Mouse (Mus musculus): ENCODE measurements around the gene Atp13a2. TPM values are rescaled to one million over a fixed set of nuclear protein-coding genes. Genes with fewer than 3 reads are reported as not detected.

Atp13a2 gene
- total and polyA plus RNA-seq, 3 experiments = 29.0 to 65.4 TPM; not detected in 1

GRCm38 (mm10) chr4:140962950-140963349 is 23.7 kb upstream of the Atp13a2 start:
- 0 out of 2 replicates have a peak overlapping the region, but pooled peaks have one; percentile 31 for H3K27ac ChIP-seq (ENCODE audit: control insufficient read depth, low read depth, low read length)
- H3K36me3 ChIP-seq (ENCODE audit: control insufficient read depth in 1 of 2, insufficient read depth in 2 of 2, low read length in 2 of 2) = peaks cover 0 to 17% of the 10 kb centered on the region in 2 experiments; a peak in 2 of 4 replicates
- DNase-seq (ENCODE audit: low read depth, low spot score) = peak; percentile 68
- peaks cover 7 to 24% of the 10 kb centered on the region in 2 experiments for H3K4me1 ChIP-seq (ENCODE audit: control insufficient read depth in 1 of 2, insufficient read depth in 2 of 2, low read length in 2 of 2)
- peak overlapping the region in 1 of 2 experiments; percentile 5; a peak in 1 of 4 replicates for H3K4me3 ChIP-seq (ENCODE audit: control insufficient read depth in 1 of 2, insufficient read depth in 1 of 2, low read depth in 2 of 2, low read length in 2 of 2)
- peaks cover 19% of the 10 kb centered on the region for H3K79me2 ChIP-seq (ENCODE audit: control insufficient read depth, insufficient read depth, low read length, poor library complexity)
- no peaks in the 10 kb centered on the region for H3K9me3 ChIP-seq (replicated peaks; ENCODE audit: insufficient read depth, low read length)
- TF ChIP-seq CTCF (IDR thresholded peaks at IDR 0.05 in 2 of 3, conservative IDR thresholded peaks at IDR 0.05 in 1 of 3; ENCODE audit: control insufficient read depth in 1 of 3, insufficient read depth in 1 of 3, low read depth in 2 of 3, low read length in 3 of 3, poor library complexity in 1 of 3, severe bottlenecking in 1 of 3) = no peak
- TF ChIP-seq ETS1 (IDR thresholded peaks at IDR 0.05; ENCODE audit: low read depth, low read length) = no peak
- no peak for TF ChIP-seq TCF12 (IDR thresholded peaks at IDR 0.05; ENCODE audit: low read depth, low read length)
- no peak for TF ChIP-seq MYB (IDR thresholded peaks at IDR 0.05; ENCODE audit: low read depth, low read length)
- TF ChIP-seq TBP (IDR thresholded peaks at IDR 0.05; ENCODE audit: low read depth, low read length) = no peak
- TF ChIP-seq RCOR1 (IDR thresholded peaks at IDR 0.05; ENCODE audit: low read depth, low read length) = no peak
- TF ChIP-seq USF1 (IDR thresholded peaks at IDR 0.05; ENCODE audit: low read depth, low read length) = no peak
- TF ChIP-seq UBTF (IDR thresholded peaks at IDR 0.05; ENCODE audit: borderline replicate concordance, insufficient read depth, low read depth, low read length) = no peak
- TF ChIP-seq USF2 (IDR thresholded peaks at IDR 0.05; ENCODE audit: borderline replicate concordance in 1 of 2, insufficient read depth in 1 of 2, low read depth in 1 of 2, low read length in 2 of 2) = no peak
- TF ChIP-seq POLR2AphosphoS2 (IDR thresholded peaks at IDR 0.05; ENCODE audit: low read length) = no peak
- no peak for TF ChIP-seq BHLHE40 (IDR thresholded peaks at IDR 0.05; ENCODE audit: borderline replicate concordance, low read depth, low read length)
- no peak for TF ChIP-seq NELFE (IDR thresholded peaks at IDR 0.05; ENCODE audit: low read depth, low read length)
- no peak for TF ChIP-seq MAFK (IDR thresholded peaks at IDR 0.05; ENCODE audit: borderline replicate concordance, low read depth, low read length)
- TF ChIP-seq POLR2AphosphoS5 (IDR thresholded peaks at IDR 0.05; ENCODE audit: borderline replicate concordance, low read depth, low read length) = no peak
- no peaks in the 10 kb centered on the region for H3K27me3 ChIP-seq (ENCODE audit: control insufficient read depth in 1 of 2, insufficient read depth in 2 of 2, low read length in 2 of 2)
- peak overlapping the region; percentile 91 for H3K9ac ChIP-seq (ENCODE audit: control insufficient read depth, low read depth, low read length, poor library complexity, severe bottlenecking)

- H3K9ac ChIP-seq (ENCODE audit: control insufficient read depth, low read depth, low read length, poor library complexity, severe bottlenecking) = peak overlapping the region; percentile 7; the same call in 1 of the 2 replicates
- peaks cover 19% of the 10 kb centered on the region for H3K79me2 ChIP-seq (ENCODE audit: control insufficient read depth, insufficient read depth, low read length, poor library complexity)
- H3K9me3 ChIP-seq (replicated peaks; ENCODE audit: insufficient read depth, low read length) = no peaks in the 10 kb centered on the region
- TF ChIP-seq MXI1 (IDR thresholded peaks at IDR 0.05; ENCODE audit: low read depth, low read length) (no peak), NRF1 (IDR thresholded peaks at IDR 0.05; ENCODE audit: insufficient read depth, low read depth, low read length, poor library complexity, severe bottlenecking) (no peak), MYB (IDR thresholded peaks at IDR 0.05; ENCODE audit: low read depth, low read length) (no peak), ZNF384 (IDR thresholded peaks at IDR 0.05; ENCODE audit: low read depth, low read length) (peak; percentile 28; the same call in 1 of the 2 replicates), ZC3H11A (IDR thresholded peaks at IDR 0.05; ENCODE audit: low read depth, low read length) (no peak), EP300 (IDR thresholded peaks at IDR 0.05; ENCODE audit: low read depth in 1 of 2, low read length in 2 of 2) (no peak)
- H3K27me3 ChIP-seq (ENCODE audit: control insufficient read depth in 1 of 2, insufficient read depth in 2 of 2, low read length in 2 of 2) = no peaks in the 10 kb centered on the region
- peak; percentile 65 for DNase-seq (ENCODE audit: low read depth, low spot score)
- H3K27ac ChIP-seq (ENCODE audit: control insufficient read depth, low read depth, low read length) = peak overlapping the region; percentile 52
- H3K4me1 ChIP-seq (ENCODE audit: control insufficient read depth in 1 of 2, insufficient read depth in 2 of 2, low read length in 2 of 2) = peaks cover 7 to 22% of the 10 kb centered on the region in 2 experiments
- peaks cover 0 to 15% of the 10 kb centered on the region in 2 experiments; a peak in 2 of 4 replicates for H3K36me3 ChIP-seq (ENCODE audit: control insufficient read depth in 1 of 2, insufficient read depth in 2 of 2, low read length in 2 of 2)
- H3K4me3 ChIP-seq (ENCODE audit: control insufficient read depth in 1 of 2, insufficient read depth in 1 of 2, low read depth in 2 of 2, low read length in 2 of 2) = no peak overlapping the region
Observed at GRCm38 (mm10) chr4:140963941-140964597, 22.6 kb upstream of the Atp13a2 start.

Measured in MEL (cell line).